ENCODE assay signal across 12 mouse cellular contexts in genomic region chrX:99593872-99594487, GRCm38 (mm10).
DNase-seq lines count a peak whose midpoint lies in the region; ATAC-seq and TF ChIP-seq lines count a peak whose summit lies in the region.
"Had no signal": no experiment of that assay in that cellular context is flagged by ENCODE, and none has a peak within 500 bp of the region (broad histone marks: within the 10 kb centered on the region; RNA-seq: fewer than 3 reads in every experiment).

No protein-coding gene starts in this region.

- H3K4me1 ChIP-seq in heart, postnatal 0 days (ENCODE audit: control insufficient read depth, insufficient read depth): no peaks in the 10 kb centered on the region
- peaks cover 11% of the 10 kb centered on the region; the same call in 1 of the 2 replicates for H3K4me1 ChIP-seq in forebrain, embryonic 16.5 days (replicated peaks; ENCODE audit: control insufficient read depth, insufficient read depth, low read length)

- no peak for ATAC-seq in heart, postnatal 0 days (ENCODE audit: insufficient read depth, low read depth)
- ATAC-seq in forebrain, embryonic 16.5 days: 0 out of 2 replicates have a peak, but pooled peaks have one; percentile 27
- no peak for ATAC-seq in frontal cortex, adult (ENCODE audit: low TSS enrichment)

- H3K36me3 ChIP-seq in heart, postnatal 0 days (replicated peaks; ENCODE audit: control insufficient read depth, insufficient read depth, low read length): no peaks in the 10 kb centered on the region
- no peaks in the 10 kb centered on the region for H3K36me3 ChIP-seq in forebrain, embryonic 16.5 days (ENCODE audit: control insufficient read depth, insufficient read depth)
- H3K36me3 ChIP-seq: limb, embryonic 15.5 days had no signal

- DNase-seq in heart, postnatal 0 days (ENCODE audit: low spot score): no peak
- DNase-seq in heart, adult 8-10 months (ENCODE audit: low spot score): no peak
- DNase-seq in thymus, postnatal 14 days: peak; percentile 32
- DNase-seq in thymus, postnatal 10 days (ENCODE audit: low spot score in 2 of 2): no peak
- peak; percentile 35 for DNase-seq in thymus, postnatal 4 days
- DNase-seq in right cerebral cortex, postnatal 36 days (ENCODE audit: low spot score in 2 of 2): no peak
- DNase-seq: cerebellum, adult 18-20 months; gastrocnemius, postnatal 10 days; kidney, postnatal 14 days had no signal

- H3K9me3 ChIP-seq in heart, postnatal 0 days (replicated peaks; ENCODE audit: control insufficient read depth, low read length): no peaks in the 10 kb centered on the region
- no peaks in the 10 kb centered on the region for H3K9me3 ChIP-seq in forebrain, embryonic 16.5 days (ENCODE audit: control insufficient read depth, low read length)
- H3K9me3 ChIP-seq: limb, embryonic 15.5 days had no signal

- peaks cover 9% of the 10 kb centered on the region; the same call in 1 of the 2 replicates for H3K27me3 ChIP-seq in heart, postnatal 0 days (ENCODE audit: control insufficient read depth, insufficient read depth, low read length)
- H3K27me3 ChIP-seq in forebrain, embryonic 16.5 days (replicated peaks; ENCODE audit: control insufficient read depth, insufficient read depth, low read length): no peaks in the 10 kb centered on the region; the same call in 1 of the 2 replicates

- no peak overlapping the region for H3K4me3 ChIP-seq in heart, postnatal 0 days (ENCODE audit: low read depth, low read length)
- H3K4me3 ChIP-seq in forebrain, embryonic 16.5 days (replicated peaks; ENCODE audit: low read length): no peak overlapping the region
- H3K4me3 ChIP-seq: limb, embryonic 15.5 days had no signal

- H3K9ac ChIP-seq in heart, postnatal 0 days (replicated peaks; ENCODE audit: low read depth, low read length): no peak overlapping the region
- no peak overlapping the region for H3K9ac ChIP-seq in forebrain, embryonic 16.5 days (replicated peaks; ENCODE audit: low read depth, low read length)
- H3K9ac ChIP-seq: limb, embryonic 15.5 days had no signal

- 29% methylated on average over 20 of the region's 28 CpGs for WGBS in heart, postnatal 0 days
- WGBS in forebrain, embryonic 16.5 days: 22% methylated on average over 21 of the region's 28 CpGs

- peak overlapping the region; percentile 5; the same call in 1 of the 2 replicates for H3K4me2 ChIP-seq in heart, postnatal 0 days (ENCODE audit: low read depth, low read length)
- no peak overlapping the region for H3K4me2 ChIP-seq in forebrain, embryonic 16.5 days (ENCODE audit: low read length)
- H3K4me2 ChIP-seq: limb, embryonic 15.5 days had no signal

- TF ChIP-seq EP300 in heart, postnatal 0 days (IDR thresholded peaks at IDR 0.05; ENCODE audit: low read depth): no peak

- no peak overlapping the region for H3K27ac ChIP-seq in heart, postnatal 0 days (ENCODE audit: low read depth)
- H3K27ac ChIP-seq in forebrain, embryonic 16.5 days (ENCODE audit: low read length): no peak overlapping the region
- H3K27ac ChIP-seq: limb, embryonic 15.5 days had no signal

- TF ChIP-seq CTCF in heart, postnatal 0 days (IDR thresholded peaks at IDR 0.05; ENCODE audit: low read depth): no peak

Comparison
In these comparisons a context has a peak if more than half of its experiments do, and no peak if none do; other contexts are left out.
1. DNase-seq: peak in thymus, postnatal 14 days (single experiment) and thymus, postnatal 4 days (single experiment); none in heart, postnatal 0 days (single experiment), heart, adult 8-10 months (single experiment), thymus, postnatal 10 days (0 of 2) and right cerebral cortex, postnatal 36 days (0 of 2).